Mouse (Mus musculus): ENCODE results near the gene Zfp346.

GRCm38 (mm10) chr13:55075597-55075996 lies 29.5 kb upstream of the Zfp346 start:
- TF ChIP-seq CTCF (IDR thresholded peaks at IDR 0.05) (no peak), EP300 (IDR thresholded peaks at IDR 0.05) (no peak)
